Mouse (Mus musculus): ENCODE data around the gene Serpinb5.

DNA sequence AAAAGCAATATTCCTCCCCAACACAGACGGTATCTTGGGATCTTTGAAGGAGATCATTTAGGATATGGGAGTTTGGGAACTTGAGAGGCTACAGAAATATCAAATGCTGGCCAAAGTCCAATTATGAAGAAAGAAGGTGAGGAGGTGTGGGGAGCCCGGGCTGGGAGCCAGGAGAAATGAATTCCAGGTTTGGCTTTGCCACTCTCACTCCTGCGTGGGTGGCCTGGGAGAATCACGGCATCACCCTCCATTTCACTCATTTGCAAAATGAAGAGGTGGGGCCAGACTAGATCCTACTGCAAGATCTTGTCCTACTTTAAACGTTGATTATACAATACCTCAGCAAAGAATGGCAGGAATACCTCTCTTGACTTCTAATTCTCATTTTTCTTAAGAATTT is 5.1 kb downstream of the Serpinb5 start:
- TF ChIP-seq POLR2A (IDR thresholded peaks at IDR 0.05; ENCODE audit: insufficient read depth, low read depth, low read length) (no peak), CTCF (IDR thresholded peaks at IDR 0.05) (no peak)

All from heart, adult 2 months (tissue).